Mouse (Mus musculus): ENCODE measurements at regions not wholly inside any gene's neighbourhood (a gene's known extent, or its start where the extent isn't known, plus 50 kb on each side); places are given as distances from the start of the nearest gene placed in this dataset.

- no peaks in the 10 kb centered on the region; the same call in 1 of the 2 replicates for H3K4me1 ChIP-seq (ENCODE audit: control insufficient read depth, insufficient read depth, low read length)
- no peaks in the 10 kb centered on the region for H3K36me3 ChIP-seq (ENCODE audit: control insufficient read depth, insufficient read depth, low read length)
Observed at GRCm38 (mm10) chr17:48738708-48739107, 193.5 kb upstream of the Lrfn2 start.

GRCm38 (mm10) chr17:48742769-48743405 is 189.3 kb upstream of the Lrfn2 start:
- WGBS = 24% methylated on average over 13 of the region's 13 CpGs
- Histone ChIP-seq H3K9me3 (ENCODE audit: control insufficient read depth, low read length) (no peaks in the 10 kb centered on the region), H3K4me1 (ENCODE audit: control insufficient read depth, insufficient read depth, low read length) (no peaks in the 10 kb centered on the region; the same call in 1 of the 2 replicates), H3K4me2 (ENCODE audit: low read length) (no peak overlapping the region), H3K27ac (replicated peaks; ENCODE audit: low read depth, low read length) (peak overlapping the region; percentile 26; the same call in 1 of the 2 replicates), H3K36me3 (ENCODE audit: control insufficient read depth, insufficient read depth, low read length) (no peaks in the 10 kb centered on the region), H3K27me3 (ENCODE audit: control insufficient read depth, insufficient read depth, low read length) (no peaks in the 10 kb centered on the region), H3K4me3 (replicated peaks; ENCODE audit: low read depth, low read length) (no peak overlapping the region), H3K9ac (replicated peaks; ENCODE audit: low read length) (no peak overlapping the region)
- DNase-seq = peak; percentile 49
- no peak for ATAC-seq (ENCODE audit: low FRiP score, low TSS enrichment)

More at GRCm38 (mm10) chr17:48738708-48739107, 193.5 kb upstream of the Lrfn2 start:
- 62% methylated on average over 5 of the region's 5 CpGs for WGBS
- H3K9ac ChIP-seq (replicated peaks; ENCODE audit: low read length) = no peak overlapping the region
- no peak for ATAC-seq (ENCODE audit: low FRiP score, low TSS enrichment)
- H3K4me2 ChIP-seq (ENCODE audit: low read length) = no peak overlapping the region
- no peak for DNase-seq
- H3K9me3 ChIP-seq (ENCODE audit: control insufficient read depth, low read length) = no peaks in the 10 kb centered on the region
- no peak overlapping the region for H3K4me3 ChIP-seq (replicated peaks; ENCODE audit: low read depth, low read length)
- no peaks in the 10 kb centered on the region for H3K27me3 ChIP-seq (ENCODE audit: control insufficient read depth, insufficient read depth, low read length)
- H3K27ac ChIP-seq (replicated peaks; ENCODE audit: low read depth, low read length) = no peak overlapping the region

- Histone ChIP-seq H3K4me1 (ENCODE audit: control insufficient read depth, insufficient read depth, low read length) (peaks cover 27% of the 10 kb centered on the region), H3K9me3 (ENCODE audit: control insufficient read depth, low read length) (no peaks in the 10 kb centered on the region), H3K9ac (replicated peaks; ENCODE audit: low read length) (no peak overlapping the region), H3K4me2 (ENCODE audit: low read length) (no peak overlapping the region), H3K4me3 (replicated peaks; ENCODE audit: low read depth, low read length) (no peak overlapping the region), H3K27ac (replicated peaks; ENCODE audit: low read depth, low read length) (no peak overlapping the region), H3K36me3 (ENCODE audit: control insufficient read depth, insufficient read depth, low read length) (no peaks in the 10 kb centered on the region), H3K27me3 (ENCODE audit: control insufficient read depth, insufficient read depth, low read length) (no peaks in the 10 kb centered on the region)
- 88% methylated on average over 2 of the region's 2 CpGs for WGBS
- ATAC-seq (ENCODE audit: low FRiP score, low TSS enrichment) (no peak), DNase-seq (no peak)
Observed at GRCm38 (mm10) chr17:48770099-48770498, 162.1 kb upstream of the Lrfn2 start.

- DNase-seq (peak; percentile 57), ATAC-seq (ENCODE audit: low FRiP score, low TSS enrichment) (no peak; the same call in 1 of the 2 replicates)
Observed at GRCm38 (mm10) chr17:48771721-48772320, 160.4 kb upstream of the Lrfn2 start.

GRCm38 (mm10) chr17:48774172-48774890 is 157.8 kb upstream of the Lrfn2 start:
- H3K4me1 ChIP-seq (ENCODE audit: control insufficient read depth, insufficient read depth, low read length) = peaks cover 48% of the 10 kb centered on the region
- ATAC-seq (ENCODE audit: low FRiP score, low TSS enrichment) (peak; percentile 51; the same call in 1 of the 2 replicates), DNase-seq (peak; percentile 76)
- peak overlapping the region; percentile 14 for H3K27ac ChIP-seq (replicated peaks; ENCODE audit: low read depth, low read length)
- no peak overlapping the region for H3K4me3 ChIP-seq (replicated peaks; ENCODE audit: low read depth, low read length)
- H3K27me3 ChIP-seq (ENCODE audit: control insufficient read depth, insufficient read depth, low read length) = no peaks in the 10 kb centered on the region
- no peaks in the 10 kb centered on the region for H3K9me3 ChIP-seq (ENCODE audit: control insufficient read depth, low read length)
- no peak overlapping the region for H3K4me2 ChIP-seq (ENCODE audit: low read length)
- no peaks in the 10 kb centered on the region for H3K36me3 ChIP-seq (ENCODE audit: control insufficient read depth, insufficient read depth, low read length)
- WGBS = 6% methylated on average over 15 of the region's 15 CpGs
- no peak overlapping the region for H3K9ac ChIP-seq (replicated peaks; ENCODE audit: low read length)

More at GRCm38 (mm10) chr17:48771721-48772320, 160.4 kb upstream of the Lrfn2 start:
- Histone ChIP-seq H3K27ac (replicated peaks; ENCODE audit: low read depth, low read length) (peak overlapping the region; percentile 32), H3K9ac (replicated peaks; ENCODE audit: low read length) (no peak overlapping the region), H3K4me2 (ENCODE audit: low read length) (no peak overlapping the region), H3K27me3 (ENCODE audit: control insufficient read depth, insufficient read depth, low read length) (no peaks in the 10 kb centered on the region), H3K36me3 (ENCODE audit: control insufficient read depth, insufficient read depth, low read length) (no peaks in the 10 kb centered on the region), H3K9me3 (ENCODE audit: control insufficient read depth, low read length) (no peaks in the 10 kb centered on the region), H3K4me1 (ENCODE audit: control insufficient read depth, insufficient read depth, low read length) (peaks cover 44% of the 10 kb centered on the region), H3K4me3 (replicated peaks; ENCODE audit: low read depth, low read length) (no peak overlapping the region)
- WGBS = 46% methylated on average over 13 of the region's 13 CpGs

- H3K27ac ChIP-seq (replicated peaks; ENCODE audit: low read depth, low read length) = peak overlapping the region; percentile 85
- WGBS = 65% methylated on average over 5 of the region's 5 CpGs
Observed at GRCm38 (mm10) chr17:48775479-48775878, 156.7 kb upstream of the Lrfn2 start.

GRCm38 (mm10) chr17:48776502-48776902 is 155.7 kb upstream of the Lrfn2 start:
- Histone ChIP-seq H3K4me1 (ENCODE audit: control insufficient read depth, insufficient read depth, low read length) (peaks cover 45% of the 10 kb centered on the region), H3K9me3 (ENCODE audit: control insufficient read depth, low read length) (no peaks in the 10 kb centered on the region), H3K27me3 (ENCODE audit: control insufficient read depth, insufficient read depth, low read length) (no peaks in the 10 kb centered on the region), H3K9ac (replicated peaks; ENCODE audit: low read length) (peak overlapping the region; percentile 36; the same call in 1 of the 2 replicates), H3K27ac (replicated peaks; ENCODE audit: low read depth, low read length) (peak overlapping the region; percentile 85), H3K36me3 (ENCODE audit: control insufficient read depth, insufficient read depth, low read length) (no peaks in the 10 kb centered on the region), H3K4me2 (ENCODE audit: low read length) (0 out of 2 replicates have a peak overlapping the region, but pooled peaks have one; percentile 7), H3K4me3 (replicated peaks; ENCODE audit: low read depth, low read length) (no peak overlapping the region)
- WGBS = 2% methylated on average over 2 of the region's 2 CpGs
- peak; percentile 54; the same call in 1 of the 2 replicates for ATAC-seq (ENCODE audit: low FRiP score, low TSS enrichment)
- peak; percentile 70 for DNase-seq

More at GRCm38 (mm10) chr17:48775479-48775878, 156.7 kb upstream of the Lrfn2 start:
- no peak for DNase-seq
- no peaks in the 10 kb centered on the region for H3K36me3 ChIP-seq (ENCODE audit: control insufficient read depth, insufficient read depth, low read length)
- no peaks in the 10 kb centered on the region for H3K9me3 ChIP-seq (ENCODE audit: control insufficient read depth, low read length)
- H3K4me2 ChIP-seq (ENCODE audit: low read length) = no peak overlapping the region
- ATAC-seq (ENCODE audit: low FRiP score, low TSS enrichment) = no peak
- H3K9ac ChIP-seq (replicated peaks; ENCODE audit: low read length) = no peak overlapping the region
- no peaks in the 10 kb centered on the region for H3K27me3 ChIP-seq (ENCODE audit: control insufficient read depth, insufficient read depth, low read length)
- H3K4me1 ChIP-seq (ENCODE audit: control insufficient read depth, insufficient read depth, low read length) = peaks cover 48% of the 10 kb centered on the region
- H3K4me3 ChIP-seq (replicated peaks; ENCODE audit: low read depth, low read length) = no peak overlapping the region

GRCm38 (mm10) chr17:48780217-48780616 is 152.0 kb upstream of the Lrfn2 start:
- WGBS = 79% methylated on average over 7 of the region's 7 CpGs
- Histone ChIP-seq H3K9ac (replicated peaks; ENCODE audit: low read length) (no peak overlapping the region), H3K27me3 (ENCODE audit: control insufficient read depth, insufficient read depth, low read length) (no peaks in the 10 kb centered on the region), H3K4me3 (replicated peaks; ENCODE audit: low read depth, low read length) (no peak overlapping the region), H3K36me3 (ENCODE audit: control insufficient read depth, insufficient read depth, low read length) (no peaks in the 10 kb centered on the region), H3K4me1 (ENCODE audit: control insufficient read depth, insufficient read depth, low read length) (peaks cover 20% of the 10 kb centered on the region), H3K27ac (replicated peaks; ENCODE audit: low read depth, low read length) (no peak overlapping the region), H3K9me3 (ENCODE audit: control insufficient read depth, low read length) (no peaks in the 10 kb centered on the region), H3K4me2 (ENCODE audit: low read length) (no peak overlapping the region)
- no peak for ATAC-seq (ENCODE audit: low FRiP score, low TSS enrichment)
- no peak for DNase-seq
